Mouse (Mus musculus) liver, embryonic 13.5 days (tissue): ENCODE results near the gene Fam129a. TPM values are rescaled to one million over a fixed set of nuclear protein-coding genes. Genes with fewer than 3 reads are reported as not detected.

Experiments used
- polyA plus RNA-seq: library from polyadenylated mRNA; unstranded; fragments of >200 nt; fragmentation: Nextera tagmentation; extraction: Ambion mirVana; gene quantifications from 2 replicates; pipeline ENCODE4 v1.2.1, GENCODE M21; 2015

Fam129a gene
- polyA plus RNA-seq, 1 experiment from 2014 or later = 2.5 TPM

Other genes starting within 250 kb of the Fam129a start
- 86.4 and 112 TPM in 2 replicates for gene Ivns1abp, start 226.7 kb upstream of the Fam129a start, polyA plus RNA-seq
- 18.7 and 30.1 TPM in 2 replicates for gene Swt1, start 142.7 kb upstream of the Fam129a start, polyA plus RNA-seq
- gene Trmt1l, start 142.6 kb upstream of the Fam129a start, polyA plus RNA-seq = 18.9 and 21.7 TPM in 2 replicates
- 21.5 and 28.9 TPM in 2 replicates for gene Rnf2, start 70.2 kb upstream of the Fam129a start, polyA plus RNA-seq
- 5.6 and 8.7 TPM in 2 replicates for gene Edem3, start 184.2 kb downstream of the Fam129a start, polyA plus RNA-seq